Mouse (Mus musculus) ES-Bruce4 (cell line): ENCODE results near the gene Eif4a2.

Experiments used
- CTCF ChIP-seq: IDR thresholded peaks from one replicate; pipeline ENCODE4 v1.8.1; 2011; ENCODE audit warnings: low read depth, low read length
- POLR2A ChIP-seq: IDR thresholded peaks from one replicate; pipeline ENCODE4 v1.8.1; 2011; ENCODE audit warnings: low read length; ENCODE audit not compliant: insufficient read depth

GRCm38 (mm10) chr16:23132336-23132735 is 25.1 kb downstream of the Eif4a2 start:
- TF ChIP-seq CTCF (no peak), POLR2A (no peak)
